Mouse (Mus musculus) liver, embryonic 14.5 days (tissue): ENCODE data around the gene Lhfpl2. TPM values are rescaled to one million over a fixed set of nuclear protein-coding genes. Genes with fewer than 3 reads are reported as not detected.

Source experiments
- ATAC-seq: fragments of 200-750 bp; cut with Nextera tagmentation; 2 replicates; pipeline ENCODE4 v1.8.0; 2017; ENCODE audit warnings: moderate number of reproducible peaks, mild to moderate bottlenecking, moderate library complexity; ENCODE audit not compliant: insufficient read depth
- DNase-seq, 3 experiments: peaks; one replicate each; pipeline ENCODE4 v3.0.0-alpha.2; 2012 to 2013; ENCODE audit warnings: low read depth in 3 of 3, low spot score in 3 of 3
- H3K27ac ChIP-seq: fragments of 300-500 bp; sonication (generic); 2 replicates; pipeline ENCODE4 v1.5.1; 2014; ENCODE audit warnings: moderate library complexity, mild to moderate bottlenecking, control low read depth, inconsistent platforms
- H3K27me3 ChIP-seq: fragments of 300-500 bp; sonication (generic); 2 replicates; pipeline ENCODE4 v1.6.1; 2014; ENCODE audit warnings: mild to moderate bottlenecking, low read length, moderate library complexity; ENCODE audit not compliant: control insufficient read depth, insufficient read depth
- H3K36me3 ChIP-seq: fragments of 300-500 bp; sonication (generic); replicated peaks from 2 replicates; pipeline ENCODE4 v1.6.1; 2014; ENCODE audit warnings: low read depth; ENCODE audit not compliant: control insufficient read depth, insufficient read depth
- H3K4me1 ChIP-seq, 2 experiments: fragments of 200-500 bp in 1 of 2; fragments of 300-500 bp in 1 of 2; sonication (generic) in 1 of 2; replicated peaks; 2 replicates each; pipeline ENCODE4 v1.6.1; 2012 to 2014; ENCODE audit warnings: antibody characterized with exemption in 1 of 2, inconsistent platforms in 1 of 2, low read length in 1 of 2; ENCODE audit not compliant: control insufficient read depth in 2 of 2, insufficient read depth in 2 of 2
- H3K4me2 ChIP-seq: fragments of 300-500 bp; sonication (generic); 2 replicates; pipeline ENCODE4 v1.6.1; 2014; ENCODE audit warnings: low read depth, mild to moderate bottlenecking, control low read depth, moderate library complexity
- H3K4me3 ChIP-seq, 2 experiments: fragments of 200-500 bp in 1 of 2; fragments of 300-500 bp in 1 of 2; sonication (generic) in 1 of 2; 2 replicates each; pipeline ENCODE4 v1.5.1; 2012 to 2014; ENCODE audit warnings: low read depth in 2 of 2, low read length in 2 of 2, mild to moderate bottlenecking in 2 of 2, control low read depth in 1 of 2, inconsistent platforms in 1 of 2, moderate library complexity in 1 of 2; ENCODE audit not compliant: insufficient read depth in 1 of 2
- H3K9ac ChIP-seq: fragments of 300-500 bp; sonication (generic); replicated peaks from 2 replicates; pipeline ENCODE4 v1.6.1; 2014; ENCODE audit warnings: mild to moderate bottlenecking, control low read depth, moderate library complexity
- H3K9me3 ChIP-seq: fragments of 300-500 bp; sonication (generic); 2 replicates; pipeline ENCODE4 v1.6.1; 2016; ENCODE audit warnings: low read length, mixed read lengths; ENCODE audit not compliant: control insufficient read depth
- CTCF ChIP-seq: IDR thresholded peaks from 2 replicates; pipeline ENCODE4 v1.5.1; 2016; ENCODE audit warnings: antibody characterized with exemption, low read depth, control low read depth
- EP300 ChIP-seq: IDR thresholded peaks from 2 replicates; pipeline ENCODE4 v1.6.1; 2016; ENCODE audit warnings: antibody characterized with exemption, low read depth
- WGBS: fragments of 180-500 bp; shearing (Covaris S2); extraction: QIAGEN DNeasy Blood & Tissue Kit; methylation state at CpG from one replicate; pipeline ENCODE4 v1.1.7; 2014; ENCODE audit not compliant: insufficient replicate concordance; 5-methylcytosine and 5-hydroxymethylcytosine counted together
- polyA plus RNA-seq, 2 experiments: library from polyadenylated mRNA; depleted of rRNA in 1 of 2; stranded (reverse) in 1 of 2; unstranded in 1 of 2; fragments of >200 nt; fragmentation: Nextera tagmentation in 1 of 2; extraction: Ambion mirVana in 1 of 2; gene quantifications; 2 replicates each; pipeline versions ENCODE4 v1.2.1 to v1.2.3; 2012 to 2014

Lhfpl2 gene
- polyA plus RNA-seq, 2 experiments = 2.4 to 3.2 TPM

- no peaks in the 10 kb centered on the region for H3K36me3 ChIP-seq
- no peak for TF ChIP-seq CTCF
- no peak for TF ChIP-seq EP300
- H3K9ac ChIP-seq = no peak overlapping the region
- DNase-seq (no peak), ATAC-seq (no peak)
- H3K9me3 ChIP-seq = no peaks in the 10 kb centered on the region
- no peak overlapping the region for H3K27ac ChIP-seq
- H3K4me3 ChIP-seq = no peak overlapping the region
- no peaks in the 10 kb centered on the region for H3K27me3 ChIP-seq
- no peaks in the 10 kb centered on the region for H3K4me1 ChIP-seq
- 70% methylated on average over 6 of the region's 6 CpGs for WGBS
- no peak overlapping the region for H3K4me2 ChIP-seq
Observed at GRCm38 (mm10) chr13:94198616-94199015, 141.0 kb downstream of the Lhfpl2 start.

DNA sequence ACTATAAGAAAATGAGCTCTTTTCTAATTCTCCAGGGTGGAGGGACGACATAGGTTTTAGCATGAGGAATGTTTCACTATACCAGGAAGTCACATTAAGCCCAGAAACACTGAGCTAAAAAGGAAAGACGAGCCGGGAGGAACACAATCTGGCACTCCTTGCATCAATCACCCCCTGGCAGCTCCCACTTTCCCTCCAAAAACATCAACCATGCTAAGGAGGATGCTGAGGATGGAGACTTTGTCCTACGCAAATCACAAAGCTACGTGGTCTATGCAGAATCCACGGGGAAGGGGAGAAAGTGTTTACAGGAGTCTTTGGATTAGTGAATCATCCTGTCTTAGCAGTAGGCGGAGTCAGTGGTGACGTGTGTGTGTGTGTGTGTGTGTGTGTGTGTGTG is 142.2 kb downstream of the Lhfpl2 start:
- H3K27ac ChIP-seq = no peak overlapping the region
- no peak for DNase-seq
- no peak overlapping the region for H3K4me2 ChIP-seq
- no peaks in the 10 kb centered on the region for H3K27me3 ChIP-seq
- no peaks in the 10 kb centered on the region for H3K9me3 ChIP-seq
- H3K4me1 ChIP-seq = no peaks in the 10 kb centered on the region
- no peak overlapping the region for H3K4me3 ChIP-seq
- no peaks in the 10 kb centered on the region for H3K36me3 ChIP-seq
- no peak for ATAC-seq
- TF ChIP-seq EP300 = no peak
- TF ChIP-seq CTCF = no peak
- 68% methylated on average over 8 of the region's 8 CpGs for WGBS
- H3K9ac ChIP-seq = no peak overlapping the region

- no peak for ATAC-seq
Observed at GRCm38 (mm10) chr13:94205234-94205633, 147.6 kb downstream of the Lhfpl2 start.

GRCm38 (mm10) chr13:94207973-94208372 is 150.4 kb downstream of the Lhfpl2 start:
- 80% methylated on average over 16 of the region's 16 CpGs for WGBS

More at GRCm38 (mm10) chr13:94205234-94205633, 147.6 kb downstream of the Lhfpl2 start:
- no peak overlapping the region for H3K9ac ChIP-seq
- no peak for TF ChIP-seq EP300
- peak; percentile 82 for TF ChIP-seq CTCF
- H3K4me3 ChIP-seq = no peak overlapping the region
- H3K27ac ChIP-seq = no peak overlapping the region
- H3K27me3 ChIP-seq = no peaks in the 10 kb centered on the region
- H3K9me3 ChIP-seq = no peaks in the 10 kb centered on the region
- H3K36me3 ChIP-seq = no peaks in the 10 kb centered on the region
- WGBS = 5% methylated on average over 6 of the region's 6 CpGs
- no peak overlapping the region for H3K4me2 ChIP-seq
- no peaks in the 10 kb centered on the region for H3K4me1 ChIP-seq
- peak; percentile 15 to 22 (median 19) for DNase-seq

DNA sequence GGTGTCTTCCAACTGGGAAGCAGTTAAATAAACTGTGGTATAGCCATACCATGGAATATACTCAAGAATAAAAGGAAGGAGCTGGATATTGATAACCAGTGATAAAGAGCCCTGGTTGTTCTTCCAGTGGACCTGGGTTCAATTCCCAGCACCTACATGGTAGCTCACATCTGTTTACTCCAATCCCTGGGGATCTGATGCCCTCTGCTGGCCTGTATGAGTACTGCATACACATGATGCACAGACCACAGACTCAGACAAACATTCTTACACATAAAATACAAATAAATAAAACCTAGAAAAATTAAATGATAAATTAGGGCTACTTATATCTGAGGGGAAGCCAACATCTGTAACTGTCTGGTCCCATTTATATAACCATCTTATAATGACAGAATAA is 151.3 kb downstream of the Lhfpl2 start:
- no peaks in the 10 kb centered on the region for H3K9me3 ChIP-seq
- no peak for ATAC-seq
- H3K36me3 ChIP-seq = no peaks in the 10 kb centered on the region
- no peaks in the 10 kb centered on the region for H3K4me1 ChIP-seq
- H3K4me2 ChIP-seq = no peak overlapping the region
- TF ChIP-seq CTCF (peak; percentile 62), EP300 (no peak)
- no peak overlapping the region for H3K4me3 ChIP-seq
- no peak for DNase-seq
- no peaks in the 10 kb centered on the region for H3K27me3 ChIP-seq
- no peak overlapping the region for H3K27ac ChIP-seq
- H3K9ac ChIP-seq = no peak overlapping the region

More at GRCm38 (mm10) chr13:94207973-94208372, 150.4 kb downstream of the Lhfpl2 start:
- no peaks in the 10 kb centered on the region for H3K27me3 ChIP-seq
- no peak for TF ChIP-seq CTCF
- no peak for TF ChIP-seq EP300
- DNase-seq = no peak
- H3K4me2 ChIP-seq = no peak overlapping the region
- H3K9ac ChIP-seq = no peak overlapping the region
- no peak overlapping the region for H3K27ac ChIP-seq
- H3K9me3 ChIP-seq = no peaks in the 10 kb centered on the region
- no peak overlapping the region for H3K4me3 ChIP-seq
- no peaks in the 10 kb centered on the region for H3K36me3 ChIP-seq
- H3K4me1 ChIP-seq = no peaks in the 10 kb centered on the region
- ATAC-seq = no peak
